Mouse (Mus musculus) limb, embryonic 11.5 days (tissue): ENCODE measurements around the gene Enho. TPM values are rescaled to one million over a fixed set of nuclear protein-coding genes. Genes with fewer than 3 reads are reported as not detected.

ENCODE experiments used
- ATAC-seq: fragments of 200-750 bp; cut with Nextera tagmentation; 2 replicates; pipeline ENCODE4 v1.8.0; 2017; ENCODE audit warnings: low read depth; ENCODE audit not compliant: insufficient number of reproducible peaks, low FRiP score, low TSS enrichment
- DNase-seq: peaks from one replicate; pipeline ENCODE4 v3.0.0-alpha.2; 2015; ENCODE audit warnings: low spot score
- H3K27ac ChIP-seq: fragments of 300-500 bp; sonication (generic); replicated peaks from 2 replicates; pipeline ENCODE4 v1.5.1; 2014; ENCODE audit warnings: low read depth, mild to moderate bottlenecking, low read length
- H3K27me3 ChIP-seq: fragments of 300-500 bp; sonication (generic); 2 replicates; pipeline ENCODE4 v1.6.1; 2014; ENCODE audit warnings: mild to moderate bottlenecking, low read length, mixed read lengths; ENCODE audit not compliant: control insufficient read depth, insufficient read depth
- H3K36me3 ChIP-seq: fragments of 300-500 bp; sonication (generic); 2 replicates; pipeline ENCODE4 v1.6.1; 2014; ENCODE audit warnings: mild to moderate bottlenecking, low read length, moderate library complexity, mixed read lengths; ENCODE audit not compliant: control insufficient read depth, insufficient read depth
- H3K4me1 ChIP-seq: fragments of 300-500 bp; sonication (generic); 2 replicates; pipeline ENCODE4 v1.6.1; 2014; ENCODE audit warnings: low read length, mixed read lengths; ENCODE audit not compliant: control insufficient read depth, insufficient read depth
- H3K4me2 ChIP-seq: fragments of 300-500 bp; sonication (generic); 2 replicates; pipeline ENCODE4 v1.6.1; 2014; ENCODE audit warnings: low read depth, mild to moderate bottlenecking, moderate library complexity; ENCODE audit not compliant: severe bottlenecking
- H3K4me3 ChIP-seq: fragments of 300-500 bp; sonication (generic); 2 replicates; pipeline ENCODE4 v1.5.1; 2014; ENCODE audit warnings: low read depth, low read length
- H3K9ac ChIP-seq: fragments of 300-500 bp; sonication (generic); 2 replicates; pipeline ENCODE4 v1.6.1; 2014; ENCODE audit warnings: mild to moderate bottlenecking, low read length
- H3K9me3 ChIP-seq: fragments of 300-500 bp; sonication (generic); 2 replicates; pipeline ENCODE4 v1.6.1; 2016; ENCODE audit warnings: low read length; ENCODE audit not compliant: control insufficient read depth
- WGBS: fragments of 180-500 bp; shearing (Covaris S2); extraction: QIAGEN DNeasy Blood & Tissue Kit; methylation state at CpG from one replicate; pipeline ENCODE4 v1.1.7; 2014; 5-methylcytosine and 5-hydroxymethylcytosine counted together
- polyA plus RNA-seq: library from polyadenylated mRNA; unstranded; fragments of >200 nt; fragmentation: Nextera tagmentation; extraction: Ambion mirVana; gene quantifications from 2 replicates; pipeline ENCODE4 v1.2.1, GENCODE M21; 2014

Enho gene
- polyA plus RNA-seq, 1 experiment from 2014 or later: 20.8 TPM

DNA sequence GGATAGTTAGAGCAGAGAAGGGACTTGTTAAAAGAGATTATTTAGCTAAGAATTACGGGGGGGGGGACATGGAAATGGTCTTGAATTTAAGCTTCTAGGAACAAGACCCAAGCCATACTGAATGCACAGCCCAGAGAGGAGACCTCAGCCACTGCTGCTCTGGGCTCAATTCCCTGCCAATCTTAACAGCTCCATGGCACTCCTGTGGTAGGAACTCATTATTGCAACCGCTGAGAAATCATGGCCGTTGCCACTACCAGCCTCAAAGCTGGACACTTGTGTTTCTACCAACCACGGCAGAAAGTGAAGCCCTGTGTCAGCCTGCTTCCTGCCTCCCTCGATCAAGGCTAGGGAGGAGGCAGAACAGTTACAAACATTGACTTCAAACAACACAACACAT, 5.4 kb upstream of the Enho start:
- DNase-seq (no peak), ATAC-seq (no peak)
- H3K36me3 ChIP-seq: no peaks in the 10 kb centered on the region
- no peaks in the 10 kb centered on the region for H3K4me1 ChIP-seq
- WGBS: 35% methylated on average over 5 of the region's 5 CpGs
- no peaks in the 10 kb centered on the region for H3K9me3 ChIP-seq
- H3K27me3 ChIP-seq: no peaks in the 10 kb centered on the region
- no peak overlapping the region for H3K4me3 ChIP-seq
- H3K4me2 ChIP-seq: no peak overlapping the region
- no peak overlapping the region for H3K9ac ChIP-seq
- no peak overlapping the region for H3K27ac ChIP-seq

GRCm38 (mm10) chr4:41641199-41641822, 1.2 kb upstream of the Enho start:
- Histone ChIP-seq H3K4me1 (peaks cover 15% of the 10 kb centered on the region), H3K9me3 (no peaks in the 10 kb centered on the region), H3K4me2 (no peak overlapping the region), H3K4me3 (no peak overlapping the region), H3K27ac (no peak overlapping the region), H3K9ac (no peak overlapping the region), H3K36me3 (no peaks in the 10 kb centered on the region; the same call in 1 of the 2 replicates), H3K27me3 (peaks cover 4% of the 10 kb centered on the region; the same call in 1 of the 2 replicates)
- WGBS: 84% methylated on average over 6 of the region's 6 CpGs
- DNase-seq (no peak), ATAC-seq (no peak)

GRCm38 (mm10) chr4:41639214-41639841, 796 bp downstream of the Enho start:
- DNase-seq (no peak), ATAC-seq (no peak)
- no peaks in the 10 kb centered on the region for H3K9me3 ChIP-seq
- H3K4me2 ChIP-seq: peak overlapping the region; percentile 67
- H3K4me3 ChIP-seq: peak overlapping the region; percentile 42
- H3K27me3 ChIP-seq: peaks cover 4% of the 10 kb centered on the region; the same call in 1 of the 2 replicates
- H3K36me3 ChIP-seq: no peaks in the 10 kb centered on the region; the same call in 1 of the 2 replicates
- H3K9ac ChIP-seq: peak overlapping the region; percentile 79
- H3K4me1 ChIP-seq: peaks cover 26% of the 10 kb centered on the region
- H3K27ac ChIP-seq: no peak overlapping the region
- WGBS: 13% methylated on average over 10 of the region's 10 CpGs

- H3K36me3 ChIP-seq: no peaks in the 10 kb centered on the region; the same call in 1 of the 2 replicates
- DNase-seq: no peak
- H3K4me1 ChIP-seq: peaks cover 26% of the 10 kb centered on the region
- H3K4me3 ChIP-seq: no peak overlapping the region; the same call in 1 of the 2 replicates
- ATAC-seq: no peak
- no peak overlapping the region for H3K9ac ChIP-seq
- H3K4me2 ChIP-seq: peak overlapping the region; percentile 67
- 76% methylated on average over 6 of the region's 6 CpGs for WGBS
- H3K27ac ChIP-seq: no peak overlapping the region
- no peaks in the 10 kb centered on the region for H3K9me3 ChIP-seq
- peaks cover 4% of the 10 kb centered on the region; the same call in 1 of the 2 replicates for H3K27me3 ChIP-seq
Observed at GRCm38 (mm10) chr4:41638828-41639213, 1.3 kb downstream of the Enho start.

DNA sequence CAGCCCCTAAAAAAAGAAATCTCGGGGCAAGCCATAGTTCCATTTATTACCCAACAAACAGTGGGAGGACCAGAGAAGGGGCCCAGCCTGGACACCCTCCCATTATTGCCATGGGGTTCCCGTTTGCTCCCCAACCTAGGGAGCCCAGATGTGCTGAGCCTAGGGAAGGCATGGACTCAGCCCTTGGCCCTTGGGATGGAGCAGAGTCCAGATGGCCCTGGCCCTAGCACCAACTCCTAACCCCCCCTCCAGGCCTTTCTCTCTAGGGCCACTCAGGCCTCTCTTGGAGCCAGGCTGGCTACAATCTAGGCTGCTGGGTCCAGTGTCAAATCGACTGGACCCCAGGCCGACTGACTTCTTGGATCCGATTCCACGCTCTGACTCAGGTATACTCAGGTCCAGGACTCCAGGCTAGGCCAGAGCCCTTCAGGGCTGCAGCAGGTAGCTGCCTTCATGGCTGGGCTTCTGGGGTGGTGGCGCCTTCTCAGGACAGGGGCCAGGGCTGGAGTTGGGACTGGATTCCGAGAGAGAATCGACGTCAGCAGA, 1.9 kb downstream of the Enho start:
- no peak for ATAC-seq
- Histone ChIP-seq H3K4me1 (peaks cover 26% of the 10 kb centered on the region), H3K27me3 (peaks cover 4% of the 10 kb centered on the region; the same call in 1 of the 2 replicates), H3K4me2 (no peak overlapping the region), H3K9me3 (no peaks in the 10 kb centered on the region), H3K4me3 (no peak overlapping the region), H3K36me3 (no peaks in the 10 kb centered on the region; the same call in 1 of the 2 replicates), H3K9ac (no peak overlapping the region), H3K27ac (no peak overlapping the region)
- no peak for DNase-seq
- WGBS: 92% methylated on average over 10 of the region's 10 CpGs

- no peaks in the 10 kb centered on the region; the same call in 1 of the 2 replicates for H3K36me3 ChIP-seq
- peaks cover 7% of the 10 kb centered on the region; the same call in 1 of the 2 replicates for H3K27me3 ChIP-seq
- no peak overlapping the region for H3K9ac ChIP-seq
- H3K9me3 ChIP-seq: no peaks in the 10 kb centered on the region
- H3K4me2 ChIP-seq: no peak overlapping the region
- 72% methylated on average over 10 of the region's 10 CpGs for WGBS
- ATAC-seq: no peak
- H3K27ac ChIP-seq: no peak overlapping the region
- no peak for DNase-seq
- peaks cover 31% of the 10 kb centered on the region for H3K4me1 ChIP-seq
- no peak overlapping the region for H3K4me3 ChIP-seq
Observed at GRCm38 (mm10) chr4:41636882-41637635, 3.1 kb downstream of the Enho start.

- ATAC-seq (no peak), DNase-seq (no peak)
- Histone ChIP-seq H3K9ac (no peak overlapping the region), H3K4me3 (no peak overlapping the region), H3K27ac (no peak overlapping the region), H3K36me3 (no peaks in the 10 kb centered on the region; the same call in 1 of the 2 replicates), H3K9me3 (no peaks in the 10 kb centered on the region), H3K4me2 (no peak overlapping the region), H3K4me1 (peaks cover 38% of the 10 kb centered on the region), H3K27me3 (peaks cover 7% of the 10 kb centered on the region; the same call in 1 of the 2 replicates)
- 11% methylated on average over 7 of the region's 7 CpGs for WGBS
Observed at GRCm38 (mm10) chr4:41636366-41636765, 3.8 kb downstream of the Enho start.

GRCm38 (mm10) chr4:41635906-41636305, 4.2 kb downstream of the Enho start:
- no peak overlapping the region for H3K4me3 ChIP-seq
- 39% methylated on average over 2 of the region's 2 CpGs for WGBS
- H3K4me1 ChIP-seq: peaks cover 43% of the 10 kb centered on the region
- no peak overlapping the region for H3K4me2 ChIP-seq
- no peak overlapping the region for H3K9ac ChIP-seq
- peak; percentile 82 for DNase-seq
- peaks cover 9% of the 10 kb centered on the region; the same call in 1 of the 2 replicates for H3K27me3 ChIP-seq
- H3K27ac ChIP-seq: no peak overlapping the region
- no peaks in the 10 kb centered on the region; the same call in 1 of the 2 replicates for H3K36me3 ChIP-seq
- no peaks in the 10 kb centered on the region for H3K9me3 ChIP-seq
- peak; percentile 33; the same call in 1 of the 2 replicates for ATAC-seq
